Mouse (Mus musculus) c-Kit-positive CD71-negative TER-119-negative erythroid progenitor cells, embryonic 14.5 days (primary cell): ENCODE results near the gene Tnfrsf17.
"Not testable (repeated sequence)": the region's sequence is repeated elsewhere in the genome, so short reads cannot be mapped to it uniquely, and the experiment has no call there.

Experiments used
- DNase-seq: peaks from one replicate; pipeline ENCODE4 v3.0.0-alpha.2; 2013; ENCODE audit warnings: low read depth

The Tnfrsf17 gene

GRCm38 (mm10) chr16:11313512-11313911 lies at the start of gene Tnfrsf17:
Gene Tnfrsf17, plus strand, starts transcription at chr16:11313812.
- DNase-seq = no peak

GRCm38 (mm10) chr16:11266556-11266955 lies 47.1 kb upstream of the Tnfrsf17 start:
- DNase-seq = no peak

- DNase-seq = no peak
Observed at GRCm38 (mm10) chr16:11269808-11270207, 43.8 kb upstream of the Tnfrsf17 start.

GRCm38 (mm10) chr16:11270642-11271041 lies 43.0 kb upstream of the Tnfrsf17 start:
- DNase-seq = peak; percentile 40

- DNase-seq = no peak
Observed at GRCm38 (mm10) chr16:11271073-11271472, 42.5 kb upstream of the Tnfrsf17 start.

GRCm38 (mm10) chr16:11276888-11277287 lies 36.7 kb upstream of the Tnfrsf17 start:
- DNase-seq = no peak

GRCm38 (mm10) chr16:11278778-11279177 lies 34.8 kb upstream of the Tnfrsf17 start:
- DNase-seq = no peak

GRCm38 (mm10) chr16:11282655-11283232 lies 30.9 kb upstream of the Tnfrsf17 start:
- no peak for DNase-seq

GRCm38 (mm10) chr16:11284881-11285280 lies 28.7 kb upstream of the Tnfrsf17 start:
- DNase-seq = no peak

GRCm38 (mm10) chr16:11285949-11286348 lies 27.7 kb upstream of the Tnfrsf17 start:
- DNase-seq = no peak

- DNase-seq = not testable (repeated sequence)
Observed at GRCm38 (mm10) chr16:11288873-11289272, 24.7 kb upstream of the Tnfrsf17 start.

GRCm38 (mm10) chr16:11295583-11295982 lies 18.0 kb upstream of the Tnfrsf17 start:
- not testable (repeated sequence) for DNase-seq

- DNase-seq = peak; percentile 30
Observed at GRCm38 (mm10) chr16:11297700-11298099, 15.9 kb upstream of the Tnfrsf17 start.

- DNase-seq = no peak
Observed at GRCm38 (mm10) chr16:11303741-11304140, 9.9 kb upstream of the Tnfrsf17 start.

GRCm38 (mm10) chr16:11305531-11305930 lies 8.1 kb upstream of the Tnfrsf17 start:
- DNase-seq = no peak

GRCm38 (mm10) chr16:11315786-11316320 lies 2.2 kb downstream of the Tnfrsf17 start:
- DNase-seq = no peak

GRCm38 (mm10) chr16:11316748-11317147 lies 3.1 kb downstream of the Tnfrsf17 start:
- DNase-seq = no peak

- peak; percentile 36 for DNase-seq
Observed at GRCm38 (mm10) chr16:11317324-11317723, 3.7 kb downstream of the Tnfrsf17 start.

GRCm38 (mm10) chr16:11322409-11323323 lies 9.1 kb downstream of the Tnfrsf17 start, which contains the start of gene Snx29:
Gene Snx29, plus strand, starts transcription at chr16:11322908.
- peak; percentile 87 for DNase-seq

GRCm38 (mm10) chr16:11323324-11324051 lies 9.9 kb downstream of the Tnfrsf17 start:
- DNase-seq = peak; percentile 35

GRCm38 (mm10) chr16:11330081-11330800 lies 16.6 kb downstream of the Tnfrsf17 start:
- DNase-seq = no peak
